Mouse (Mus musculus) v-Abl transformed pro-B cells (cell line): ENCODE measurements around the gene Fam160a2.

Source experiments
- in situ Hi-C, 2 experiments: fragments of 400-800 bp; cut with MboI; formaldehyde crosslinking; loops; one replicate each; pipeline ENCODE4 v1.15.1; 2025; ENCODE audit not compliant: unreplicated experiment in 2 of 2

The Fam160a2 gene

GRCm38 (mm10) chr7:105399935-105400624 is at the start of gene Fam160a2:
Gene Fam160a2, minus strand, starts transcription at chr7:105400054.
- in situ Hi-C loops = loop anchor here (10.0 to 25.0 kb wide), 5 partner anchors 212 to 1213 kb away; partner anchors contain the start of genes Hpx (in 1 of the 2), Mrpl17 (in 1 of the 2), Olfr648 (in 1 of the 2) and Olfr649 (in 1 of the 2)

- in situ Hi-C loops = no loop called here
These were observed 45.2 kb upstream of the Fam160a2 start for GRCm38 (mm10) chr7:105445076-105445475.

GRCm38 (mm10) chr7:105441426-105441825 is 41.6 kb upstream of the Fam160a2 start:
- in situ Hi-C loops = no loop called here

- in situ Hi-C loops = no loop called here
These were observed 38.3 kb upstream of the Fam160a2 start for GRCm38 (mm10) chr7:105437979-105438772.

- in situ Hi-C loops = no loop called here
These were observed 34.9 kb upstream of the Fam160a2 start for GRCm38 (mm10) chr7:105434798-105435197.

- in situ Hi-C loops = no loop called here
These were observed 34.0 kb upstream of the Fam160a2 start for GRCm38 (mm10) chr7:105433859-105434258.

- in situ Hi-C loops = no loop called here
These were observed 32.2 kb upstream of the Fam160a2 start for GRCm38 (mm10) chr7:105432058-105432457.

GRCm38 (mm10) chr7:105426051-105426450 is 26.2 kb upstream of the Fam160a2 start:
- in situ Hi-C loops = no loop called here

GRCm38 (mm10) chr7:105425424-105426043 is 25.7 kb upstream of the Fam160a2 start, which contains the start of gene Cckbr:
Gene Cckbr, plus strand, starts transcription at chr7:105425731.
- in situ Hi-C loops = no loop called here

GRCm38 (mm10) chr7:105424368-105424767 is 24.5 kb upstream of the Fam160a2 start:
- in situ Hi-C loops = loop anchor here (25.0 kb wide), 2 partner anchors 188 to 812 kb away; partner anchors contain the start of genes Hpx (in 1 of the 2), Olfr655 (in 1 of the 2), Olfr656 (in 1 of the 2) and Olfr657 (in 1 of the 2)

- in situ Hi-C loops = loop anchor here (25.0 kb wide), 2 partner anchors 191 to 809 kb away; partner anchors contain the start of genes Hpx (in 1 of the 2), Olfr655 (in 1 of the 2), Olfr656 (in 1 of the 2) and Olfr657 (in 1 of the 2)
These were observed 21.0 kb upstream of the Fam160a2 start for GRCm38 (mm10) chr7:105420903-105421302.

GRCm38 (mm10) chr7:105418106-105418505 is 18.3 kb upstream of the Fam160a2 start:
- in situ Hi-C loops = loop anchor here (10.0 to 25.0 kb wide), 4 partner anchors 97 to 806 kb away; partner anchors contain the start of genes Hpx (in 2 of the 2), Olfr655 (in 1 of the 2), Olfr656 (in 1 of the 2) and Olfr657 (in 1 of the 2)

GRCm38 (mm10) chr7:105416529-105416928 is 16.7 kb upstream of the Fam160a2 start:
- in situ Hi-C loops = loop anchor here (10.0 to 25.0 kb wide), 4 partner anchors 98 to 804 kb away; partner anchors contain the start of genes Hpx (in 2 of the 2), Olfr655 (in 1 of the 2), Olfr656 (in 1 of the 2) and Olfr657 (in 1 of the 2)

GRCm38 (mm10) chr7:105414385-105414784 is 14.5 kb upstream of the Fam160a2 start:
- in situ Hi-C loops = loop anchor here (10.0 to 25.0 kb wide), 4 partner anchors 100 to 802 kb away; partner anchors contain the start of genes Hpx (in 2 of the 2), Olfr655 (in 1 of the 2), Olfr656 (in 1 of the 2) and Olfr657 (in 1 of the 2)

GRCm38 (mm10) chr7:105411874-105412632 is 12.2 kb upstream of the Fam160a2 start:
- in situ Hi-C loops = loop anchor here (10.0 to 25.0 kb wide), 4 partner anchors 103 to 800 kb away; partner anchors contain the start of genes Hpx (in 2 of the 2), Olfr655 (in 1 of the 2), Olfr656 (in 1 of the 2) and Olfr657 (in 1 of the 2)

- in situ Hi-C loops = loop anchor here (10.0 to 25.0 kb wide), 3 partner anchors 206 to 794 kb away; partner anchors contain the start of genes Hpx (in 1 of the 2), Mrpl17 (in 1 of the 2), Olfr655 (in 1 of the 2) and Olfr656 (in 1 of the 2)
These were observed 6.5 kb upstream of the Fam160a2 start for GRCm38 (mm10) chr7:105406322-105406721.

- in situ Hi-C loops = loop anchor here (10.0 to 25.0 kb wide), 3 partner anchors 208 to 792 kb away; partner anchors contain the start of genes Hpx (in 1 of the 2), Mrpl17 (in 1 of the 2), Olfr655 (in 1 of the 2) and Olfr656 (in 1 of the 2)
These were observed 4.4 kb upstream of the Fam160a2 start, which contains the start of gene Cnga4 for GRCm38 (mm10) chr7:105404268-105404667. Gene Cnga4, plus strand, starts transcription at chr7:105404568.

- in situ Hi-C loops = loop anchor here in 1 of 2 experiments (25.0 kb wide), 2 partner anchors 838 to 1212 kb away; partner anchors contain the start of genes Olfr648 and Olfr649
These were observed 558 bp downstream of the Fam160a2 start for GRCm38 (mm10) chr7:105399058-105399934.
